Mouse (Mus musculus): ENCODE data around the gene Wnt4.

DNA sequence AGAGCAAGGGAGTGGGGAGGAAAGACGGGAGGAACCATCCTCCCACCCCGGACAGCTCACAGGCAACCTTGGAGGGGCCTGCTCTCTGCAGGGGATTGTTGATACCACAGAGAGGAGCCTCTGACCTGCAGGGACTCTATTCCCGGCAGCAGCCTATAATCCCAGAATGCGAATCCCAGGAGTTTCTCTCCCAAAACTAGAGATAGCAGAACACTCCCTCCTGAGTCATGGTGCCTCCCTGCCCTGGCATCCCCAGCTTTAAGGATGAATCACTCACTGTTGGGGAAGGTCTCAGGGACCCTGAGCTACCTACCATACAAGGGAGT lies 6.1 kb downstream of the Wnt4 start:
- no peak for TF ChIP-seq POLR2A (IDR thresholded peaks at IDR 0.05; ENCODE audit: insufficient read depth, low read length)
- TF ChIP-seq CTCF (IDR thresholded peaks at IDR 0.05; ENCODE audit: low read depth, low read length): no peak

All from ES-Bruce4 (cell line).